Mouse (Mus musculus): ENCODE results near the gene Srgap2. TPM values are rescaled to one million over a fixed set of nuclear protein-coding genes. Genes with fewer than 3 reads are reported as not detected.

Srgap2 gene
- total and polyA plus RNA-seq, 2 experiments = 6.6 to 7.4 TPM

DNA sequence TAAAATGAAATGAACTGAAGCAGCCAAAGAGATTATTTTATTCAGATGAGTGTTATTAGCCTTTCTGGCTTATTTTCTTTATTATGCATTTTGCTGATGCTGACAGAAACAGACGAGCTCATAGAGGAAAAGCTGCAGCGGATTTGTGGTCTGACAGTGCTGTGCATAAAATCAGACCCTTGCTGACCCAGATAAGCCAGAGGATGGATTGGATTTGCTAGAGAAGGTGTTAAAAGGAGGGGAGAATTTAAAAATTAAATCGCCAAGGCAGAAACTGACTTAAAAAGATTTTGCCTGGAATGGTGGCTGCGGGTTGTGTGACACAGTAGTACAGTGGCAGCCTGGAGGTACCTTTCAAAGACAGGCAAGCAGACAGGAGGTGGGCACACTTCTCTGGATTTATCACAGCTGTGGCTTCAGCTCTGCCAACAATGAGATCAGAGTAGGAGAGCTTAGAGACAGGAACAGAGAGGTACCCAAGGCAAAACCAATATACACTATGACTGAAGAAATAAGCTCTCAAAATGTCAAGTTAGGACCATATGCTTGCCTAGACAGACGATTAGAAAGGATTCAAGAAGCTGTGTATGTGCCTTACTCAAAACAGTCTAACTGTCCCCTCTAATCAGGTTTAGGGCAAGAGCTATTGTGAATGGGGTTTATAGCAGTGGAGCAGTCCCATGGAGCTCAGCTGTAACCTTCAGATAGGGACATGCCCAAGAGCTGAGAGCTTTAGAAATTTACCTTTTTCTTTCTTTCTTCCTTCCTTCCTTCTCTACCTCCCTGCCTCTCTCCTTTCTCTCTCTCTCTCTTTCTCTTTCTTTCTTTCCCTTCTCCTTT is 109.1 kb downstream of the Srgap2 start:
- 87% methylated on average over 5 of the region's 5 CpGs for WGBS
- H3K9ac ChIP-seq (ENCODE audit: low read depth, low read length) = no peak overlapping the region
- H3K4me3 ChIP-seq (ENCODE audit: insufficient read depth, low read depth, low read length) = no peak overlapping the region
- H3K27me3 ChIP-seq (ENCODE audit: control insufficient read depth, insufficient read depth, low read length) = no peaks in the 10 kb centered on the region
- H3K36me3 ChIP-seq (ENCODE audit: control insufficient read depth, insufficient read depth, low read length) = no peaks in the 10 kb centered on the region; the same call in 1 of the 2 replicates
- H3K27ac ChIP-seq (replicated peaks; ENCODE audit: insufficient read depth, low read depth, low read length) = no peak overlapping the region
- no peaks in the 10 kb centered on the region; the same call in 1 of the 2 replicates for H3K79me2 ChIP-seq (ENCODE audit: control insufficient read depth, insufficient read depth, low read length)
- no peak for DNase-seq (ENCODE audit: extremely low read depth, low read depth, low spot score)
- peaks cover under 1% of the 10 kb centered on the region; the same call in 1 of the 2 replicates for H3K4me1 ChIP-seq (ENCODE audit: control insufficient read depth, insufficient read depth, low read length)
- TF ChIP-seq CTCF (IDR thresholded peaks at IDR 0.05; ENCODE audit: low read depth, low read length) = no peak
- TF ChIP-seq POLR2A (IDR thresholded peaks at IDR 0.05; ENCODE audit: extremely low read depth, insufficient read depth, low read length) = no peak

- Histone ChIP-seq H3K27ac (replicated peaks; ENCODE audit: insufficient read depth, low read depth, low read length) (no peak overlapping the region), H3K9ac (ENCODE audit: low read depth, low read length) (no peak overlapping the region), H3K27me3 (ENCODE audit: control insufficient read depth, insufficient read depth, low read length) (no peaks in the 10 kb centered on the region), H3K4me3 (ENCODE audit: insufficient read depth, low read depth, low read length) (no peak overlapping the region), H3K4me1 (ENCODE audit: control insufficient read depth, insufficient read depth, low read length) (no peaks in the 10 kb centered on the region; the same call in 1 of the 2 replicates), H3K79me2 (ENCODE audit: control insufficient read depth, insufficient read depth, low read length) (no peaks in the 10 kb centered on the region; the same call in 1 of the 2 replicates), H3K36me3 (ENCODE audit: control insufficient read depth, insufficient read depth, low read length) (no peaks in the 10 kb centered on the region; the same call in 1 of the 2 replicates)
- no peak for DNase-seq (ENCODE audit: extremely low read depth, low read depth, low spot score)
- 75% methylated on average over 5 of the region's 5 CpGs for WGBS
- TF ChIP-seq CTCF (IDR thresholded peaks at IDR 0.05; ENCODE audit: low read depth, low read length) (no peak), POLR2A (IDR thresholded peaks at IDR 0.05; ENCODE audit: extremely low read depth, insufficient read depth, low read length) (no peak)
These were observed 109.9 kb downstream of the Srgap2 start for GRCm38 (mm10) chr1:131417059-131417750.

DNA sequence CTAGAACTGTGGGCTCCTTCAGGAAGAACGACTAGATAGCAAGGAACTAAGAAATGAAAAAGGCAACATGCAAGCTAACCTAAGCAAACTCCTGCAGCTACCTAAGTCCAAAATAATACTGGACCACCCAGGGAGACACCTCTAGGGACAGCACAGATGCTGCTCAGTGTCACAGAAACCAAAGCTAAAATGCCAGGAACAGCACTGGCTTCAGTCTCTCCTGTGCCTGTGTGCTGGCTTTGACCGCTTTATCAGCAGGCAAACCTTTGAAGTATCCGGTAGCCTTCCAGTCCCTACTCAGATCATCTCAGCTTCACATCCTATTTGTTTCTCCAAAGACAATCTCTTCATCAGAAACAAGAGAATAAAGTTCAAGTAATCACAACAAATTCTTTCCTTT is 123.6 kb downstream of the Srgap2 start:
- no peak for DNase-seq (ENCODE audit: extremely low read depth, low read depth, low spot score)
- WGBS = 81% methylated on average over 3 of the region's 3 CpGs
- TF ChIP-seq CTCF (IDR thresholded peaks at IDR 0.05; ENCODE audit: low read depth, low read length) = no peak
- no peak for TF ChIP-seq POLR2A (IDR thresholded peaks at IDR 0.05; ENCODE audit: extremely low read depth, insufficient read depth, low read length)

DNA sequence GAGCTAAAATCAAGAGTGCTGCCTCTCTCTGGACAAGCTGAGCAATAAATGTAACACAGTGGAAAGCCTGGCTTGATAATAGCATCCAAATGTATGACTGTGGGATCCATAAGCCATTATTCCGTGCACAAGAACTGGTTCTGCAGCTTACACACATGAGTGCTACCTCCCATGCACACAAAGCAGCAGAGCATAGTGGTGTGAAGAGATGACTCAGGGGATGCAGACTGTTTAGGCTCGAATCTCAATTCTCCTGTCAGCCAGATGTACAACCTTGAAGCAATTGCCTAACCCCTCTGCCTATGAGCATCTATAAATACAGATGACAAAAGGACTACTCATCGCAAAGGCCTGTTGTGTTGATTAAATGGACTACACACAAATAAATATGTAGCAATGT is 126.3 kb downstream of the Srgap2 start:
- 90% methylated on average over 3 of the region's 3 CpGs for whole genome bisulfite sequencing
- Histone ChIP-seq H3K36me3 (ENCODE audit: control insufficient read depth, insufficient read depth, low read length) (no peaks in the 10 kb centered on the region), H3K4me3 (ENCODE audit: insufficient read depth, low read depth, low read length) (no peak overlapping the region), H3K27me3 (ENCODE audit: control insufficient read depth, insufficient read depth, low read length) (no peaks in the 10 kb centered on the region), H3K27ac (replicated peaks; ENCODE audit: insufficient read depth, low read depth, low read length) (no peak overlapping the region), H3K9ac (ENCODE audit: low read depth, low read length) (no peak overlapping the region), H3K79me2 (ENCODE audit: control insufficient read depth, insufficient read depth, low read length) (peaks cover 3% of the 10 kb centered on the region; the same call in 1 of the 2 replicates), H3K4me1 (ENCODE audit: control insufficient read depth, insufficient read depth, low read length) (no peaks in the 10 kb centered on the region)
- TF ChIP-seq POLR2A (IDR thresholded peaks at IDR 0.05; ENCODE audit: extremely low read depth, insufficient read depth, low read length) = no peak
- TF ChIP-seq CTCF (IDR thresholded peaks at IDR 0.05; ENCODE audit: low read depth, low read length) = no peak
- no peak for DNase-seq (ENCODE audit: extremely low read depth, low read depth, low spot score)

More for the DNA sequence above, 123.6 kb downstream of the Srgap2 start:
- Histone ChIP-seq H3K36me3 (ENCODE audit: control insufficient read depth, insufficient read depth, low read length) (no peaks in the 10 kb centered on the region), H3K4me3 (ENCODE audit: insufficient read depth, low read depth, low read length) (no peak overlapping the region), H3K27ac (replicated peaks; ENCODE audit: insufficient read depth, low read depth, low read length) (no peak overlapping the region), H3K4me1 (ENCODE audit: control insufficient read depth, insufficient read depth, low read length) (no peaks in the 10 kb centered on the region), H3K27me3 (ENCODE audit: control insufficient read depth, insufficient read depth, low read length) (no peaks in the 10 kb centered on the region), H3K9ac (ENCODE audit: low read depth, low read length) (no peak overlapping the region), H3K79me2 (ENCODE audit: control insufficient read depth, insufficient read depth, low read length) (peaks cover 3% of the 10 kb centered on the region; the same call in 1 of the 2 replicates)

GRCm38 (mm10) chr1:131398181-131398580 is 129.0 kb downstream of the Srgap2 start:
- Histone ChIP-seq H3K9ac (ENCODE audit: low read depth, low read length) (no peak overlapping the region), H3K4me1 (ENCODE audit: control insufficient read depth, insufficient read depth, low read length) (no peaks in the 10 kb centered on the region), H3K36me3 (ENCODE audit: control insufficient read depth, insufficient read depth, low read length) (no peaks in the 10 kb centered on the region), H3K4me3 (ENCODE audit: insufficient read depth, low read depth, low read length) (no peak overlapping the region), H3K27ac (replicated peaks; ENCODE audit: insufficient read depth, low read depth, low read length) (no peak overlapping the region), H3K79me2 (ENCODE audit: control insufficient read depth, insufficient read depth, low read length) (peaks cover 3% of the 10 kb centered on the region; the same call in 1 of the 2 replicates), H3K27me3 (ENCODE audit: control insufficient read depth, insufficient read depth, low read length) (no peaks in the 10 kb centered on the region)
- no peak for DNase-seq (ENCODE audit: extremely low read depth, low read depth, low spot score)
- TF ChIP-seq POLR2A (IDR thresholded peaks at IDR 0.05; ENCODE audit: extremely low read depth, insufficient read depth, low read length) (no peak), CTCF (IDR thresholded peaks at IDR 0.05; ENCODE audit: low read depth, low read length) (no peak)
